Mouse (Mus musculus) intestine, postnatal 0 days (tissue): ENCODE results near the gene Rbbp8nl. TPM values are rescaled to one million over a fixed set of nuclear protein-coding genes. Genes with fewer than 3 reads are reported as not detected.

Experiments
- ATAC-seq: fragments of 200-750 bp; cut with Nextera tagmentation; 2 replicates; pipeline ENCODE4 v1.8.0; 2017; ENCODE audit warnings: mild to moderate bottlenecking, moderate TSS enrichment, moderate library complexity
- H3K27ac ChIP-seq: fragments of 300-500 bp; sonication (generic); 2 replicates; pipeline ENCODE4 v1.5.1; 2014; ENCODE audit warnings: mild to moderate bottlenecking, low read depth, low read length, moderate library complexity
- H3K27me3 ChIP-seq: fragments of 300-500 bp; sonication (generic); replicated peaks from 2 replicates; pipeline ENCODE4 v1.6.1; 2014; ENCODE audit warnings: low read length, mixed read lengths; ENCODE audit not compliant: control insufficient read depth, insufficient read depth
- H3K36me3 ChIP-seq: fragments of 300-500 bp; sonication (generic); 2 replicates; pipeline ENCODE4 v1.6.1; 2014; ENCODE audit warnings: mild to moderate bottlenecking, moderate library complexity; ENCODE audit not compliant: control insufficient read depth, insufficient read depth
- H3K4me1 ChIP-seq: fragments of 300-500 bp; sonication (generic); replicated peaks from 2 replicates; pipeline ENCODE4 v1.6.1; 2014; ENCODE audit warnings: antibody characterized with exemption, low read length, mixed read lengths; ENCODE audit not compliant: control insufficient read depth, insufficient read depth
- H3K4me2 ChIP-seq: fragments of 300-500 bp; sonication (generic); replicated peaks from 2 replicates; pipeline ENCODE4 v1.6.1; 2014; ENCODE audit warnings: low read depth, mild to moderate bottlenecking, moderate library complexity
- H3K4me3 ChIP-seq: fragments of 300-500 bp; sonication (generic); 2 replicates; pipeline ENCODE4 v1.5.1; 2014; ENCODE audit warnings: low read depth, low read length
- H3K9ac ChIP-seq: fragments of 300-500 bp; sonication (generic); 2 replicates; pipeline ENCODE4 v1.6.1; 2014; ENCODE audit warnings: mild to moderate bottlenecking, low read depth, low read length
- H3K9me3 ChIP-seq: fragments of 300-500 bp; sonication (generic); 2 replicates; pipeline ENCODE4 v1.6.1; 2016; ENCODE audit warnings: mixed run types; ENCODE audit not compliant: control insufficient read depth
- CTCF ChIP-seq: sonication (generic); IDR thresholded peaks from 2 replicates; pipeline ENCODE4 v1.5.1; 2016; ENCODE audit warnings: low read depth, mild to moderate bottlenecking, control low read depth, antibody characterized with exemption, moderate library complexity
- WGBS: fragments of 180-500 bp; shearing (Covaris S2); extraction: QIAGEN DNeasy Blood & Tissue Kit; methylation state at CpG from one replicate; pipeline ENCODE4 v1.1.7; 2014; 5-methylcytosine and 5-hydroxymethylcytosine counted together
- polyA plus RNA-seq: library from polyadenylated mRNA; unstranded; fragments of >200 nt; fragmentation: Nextera tagmentation; extraction: Ambion mirVana; gene quantifications from 2 replicates; pipeline ENCODE4 v1.2.1, GENCODE M21; 2015

Rbbp8nl gene
- polyA plus RNA-seq, 1 experiment from 2014 or later: 0.25 TPM

DNA sequence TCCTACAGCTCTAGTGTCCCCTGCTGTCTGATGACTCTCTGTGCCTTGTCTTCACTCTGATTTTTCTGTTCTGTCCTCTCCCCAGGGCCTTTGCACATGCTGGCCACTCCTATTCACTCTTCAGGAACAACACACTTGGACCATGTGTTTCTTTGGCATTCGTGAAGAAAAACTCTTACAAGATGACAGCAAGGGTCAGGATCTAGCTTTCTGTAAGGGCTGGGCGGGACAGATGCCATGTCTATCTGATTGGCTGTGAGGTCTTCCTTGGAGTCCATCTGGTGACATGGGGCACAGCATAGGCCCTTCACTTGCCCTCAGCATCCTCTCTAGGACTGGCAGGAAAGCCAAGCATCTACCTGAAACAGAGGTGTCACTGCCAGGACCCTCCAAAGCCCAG is 16.3 kb upstream of the Rbbp8nl start:
- no peak overlapping the region for H3K27ac ChIP-seq
- no peaks in the 10 kb centered on the region for H3K4me1 ChIP-seq
- 76% methylated on average over 2 of the region's 2 CpGs for whole genome bisulfite sequencing
- H3K4me3 ChIP-seq: no peak overlapping the region
- H3K4me2 ChIP-seq: no peak overlapping the region
- no peaks in the 10 kb centered on the region for H3K9me3 ChIP-seq
- no peaks in the 10 kb centered on the region for H3K27me3 ChIP-seq
- no peak overlapping the region for H3K9ac ChIP-seq
- H3K36me3 ChIP-seq: no peaks in the 10 kb centered on the region
- no peak for TF ChIP-seq CTCF
- no peak for ATAC-seq

DNA sequence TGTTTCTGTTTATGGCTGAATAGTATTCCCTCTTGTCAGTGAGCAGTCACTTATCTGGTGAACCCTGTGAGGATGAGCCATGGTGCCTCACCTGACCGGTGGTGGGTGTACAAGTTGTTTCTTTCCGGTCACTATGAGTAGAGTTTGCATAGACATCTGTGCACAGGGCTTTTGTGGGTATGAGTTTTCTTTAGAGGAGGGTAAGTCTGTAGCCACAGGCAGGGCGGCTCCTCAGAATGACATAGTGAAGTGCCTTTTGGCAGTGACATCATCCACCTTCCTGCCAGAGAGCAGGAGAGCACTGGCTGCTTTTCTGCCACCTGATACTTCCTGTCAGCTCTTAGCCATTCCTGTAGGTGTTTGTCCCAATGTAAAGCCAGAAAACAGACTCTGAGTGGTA is 15.8 kb upstream of the Rbbp8nl start:
- H3K4me2 ChIP-seq: no peak overlapping the region
- no peak overlapping the region for H3K4me3 ChIP-seq
- ATAC-seq: no peak
- no peaks in the 10 kb centered on the region for H3K4me1 ChIP-seq
- no peak for TF ChIP-seq CTCF
- H3K27ac ChIP-seq: no peak overlapping the region
- 74% methylated on average over 3 of the region's 3 CpGs for WGBS
- H3K27me3 ChIP-seq: no peaks in the 10 kb centered on the region
- no peak overlapping the region for H3K9ac ChIP-seq
- no peaks in the 10 kb centered on the region for H3K9me3 ChIP-seq
- H3K36me3 ChIP-seq: no peaks in the 10 kb centered on the region

DNA sequence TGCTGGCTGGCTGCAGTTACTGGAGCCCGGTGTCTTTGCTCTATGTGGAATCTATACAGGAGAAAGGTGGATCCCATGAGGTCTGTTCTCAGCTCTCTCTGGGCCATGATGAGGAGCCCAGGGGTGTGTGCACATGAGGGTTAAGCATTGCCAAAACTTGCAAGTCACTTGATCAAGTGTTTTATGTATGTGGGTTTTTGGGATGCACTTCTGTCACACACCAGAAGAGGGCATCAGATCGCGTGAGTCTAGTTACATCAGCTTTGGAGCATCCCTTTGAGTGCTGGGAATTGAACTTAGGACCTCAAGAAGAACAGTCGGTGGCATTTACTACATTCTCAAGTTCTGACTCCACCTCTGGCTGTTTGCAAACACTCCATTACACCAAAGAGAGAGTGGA is 14.9 kb upstream of the Rbbp8nl start:
- WGBS: 65% methylated on average over 4 of the region's 4 CpGs

DNA sequence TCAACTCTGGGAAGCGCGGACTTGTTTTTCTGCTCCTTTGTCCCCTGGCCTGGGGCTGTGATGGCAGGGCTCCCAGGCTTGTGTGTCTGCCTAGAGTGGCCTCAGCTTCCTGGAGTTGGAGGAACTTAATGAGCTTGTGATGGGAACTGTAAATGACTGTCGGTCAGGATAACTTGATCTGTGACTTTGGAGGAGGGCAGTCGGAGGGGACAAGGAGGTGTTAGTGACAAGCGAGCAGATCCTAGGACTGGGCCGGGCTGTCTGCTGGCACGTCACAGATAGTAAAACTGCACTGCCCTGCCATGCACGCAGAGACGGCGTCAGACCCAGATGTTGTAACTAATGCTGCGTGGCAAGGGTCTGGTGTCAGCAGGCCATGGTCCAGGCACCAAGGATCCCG is 13.8 kb upstream of the Rbbp8nl start:
- Histone ChIP-seq H3K4me2 (no peak overlapping the region), H3K27ac (0 out of 2 replicates have a peak overlapping the region, but pooled peaks have one; percentile 8), H3K4me1 (no peaks in the 10 kb centered on the region), H3K27me3 (no peaks in the 10 kb centered on the region), H3K4me3 (no peak overlapping the region), H3K9ac (no peak overlapping the region), H3K36me3 (no peaks in the 10 kb centered on the region), H3K9me3 (no peaks in the 10 kb centered on the region)
- TF ChIP-seq CTCF: no peak
- peak; percentile 76 for ATAC-seq
- WGBS: 64% methylated on average over 12 of the region's 12 CpGs

More for the DNA sequence above, 14.9 kb upstream of the Rbbp8nl start:
- no peaks in the 10 kb centered on the region for H3K36me3 ChIP-seq
- H3K9ac ChIP-seq: no peak overlapping the region
- no peak for ATAC-seq
- H3K4me1 ChIP-seq: no peaks in the 10 kb centered on the region
- H3K27me3 ChIP-seq: no peaks in the 10 kb centered on the region
- no peak overlapping the region for H3K4me2 ChIP-seq
- no peak overlapping the region for H3K4me3 ChIP-seq
- peak; percentile 47 for TF ChIP-seq CTCF
- H3K9me3 ChIP-seq: no peaks in the 10 kb centered on the region
- no peak overlapping the region for H3K27ac ChIP-seq

DNA sequence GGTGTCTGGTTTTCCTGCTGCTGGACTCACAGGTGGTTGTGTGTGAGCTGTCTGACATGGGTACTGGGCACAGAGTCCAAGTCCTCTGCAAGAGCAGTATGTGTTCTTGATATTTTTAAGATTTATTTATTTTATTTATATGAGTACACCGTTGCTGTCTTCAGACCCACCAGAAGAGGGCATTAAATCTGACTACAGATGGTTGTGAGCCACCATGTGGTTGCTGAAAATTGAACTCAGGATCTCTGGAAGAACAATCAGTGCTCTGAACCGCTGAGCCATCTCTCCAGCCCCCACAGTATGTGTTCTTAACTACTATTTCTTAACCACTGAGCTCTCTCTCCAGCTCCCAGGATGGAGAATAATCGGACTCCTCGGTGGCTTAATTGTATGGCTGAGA is 12.5 kb upstream of the Rbbp8nl start:
- Histone ChIP-seq H3K9ac (no peak overlapping the region), H3K36me3 (no peaks in the 10 kb centered on the region), H3K4me3 (no peak overlapping the region), H3K4me2 (no peak overlapping the region), H3K27ac (no peak overlapping the region), H3K9me3 (no peaks in the 10 kb centered on the region), H3K27me3 (no peaks in the 10 kb centered on the region), H3K4me1 (no peaks in the 10 kb centered on the region)
- ATAC-seq: no peak
- peak; percentile 47 for TF ChIP-seq CTCF
- WGBS: 77% methylated on average over 4 of the region's 4 CpGs

DNA sequence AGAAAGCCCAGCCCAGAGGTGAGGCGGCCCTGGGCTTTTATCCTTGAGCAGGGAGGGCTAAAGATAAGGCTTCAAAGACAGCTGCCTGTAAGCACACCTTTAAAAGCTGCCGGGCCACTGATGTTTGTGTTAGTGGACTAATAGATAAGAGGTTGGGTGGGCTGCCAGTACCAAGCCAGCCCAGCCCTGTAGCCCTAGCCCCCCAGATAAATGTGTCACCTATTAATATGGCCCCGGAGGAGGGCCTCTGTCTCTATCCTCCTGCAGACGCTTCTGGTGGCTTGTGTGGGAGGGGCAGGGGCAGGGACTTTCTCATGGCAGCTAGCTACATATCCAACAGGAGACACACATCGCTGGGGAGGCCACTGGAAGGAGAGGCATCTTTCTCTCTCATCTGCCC is 11.1 kb upstream of the Rbbp8nl start:
- Histone ChIP-seq H3K4me3 (no peak overlapping the region), H3K36me3 (no peaks in the 10 kb centered on the region), H3K27me3 (no peaks in the 10 kb centered on the region), H3K4me1 (no peaks in the 10 kb centered on the region), H3K9me3 (no peaks in the 10 kb centered on the region), H3K4me2 (no peak overlapping the region), H3K9ac (no peak overlapping the region), H3K27ac (no peak overlapping the region; the same call in 1 of the 2 replicates)
- 17% methylated on average over 5 of the region's 5 CpGs for WGBS
- ATAC-seq: peak; percentile 25; the same call in 1 of the 2 replicates
- no peak for TF ChIP-seq CTCF

DNA sequence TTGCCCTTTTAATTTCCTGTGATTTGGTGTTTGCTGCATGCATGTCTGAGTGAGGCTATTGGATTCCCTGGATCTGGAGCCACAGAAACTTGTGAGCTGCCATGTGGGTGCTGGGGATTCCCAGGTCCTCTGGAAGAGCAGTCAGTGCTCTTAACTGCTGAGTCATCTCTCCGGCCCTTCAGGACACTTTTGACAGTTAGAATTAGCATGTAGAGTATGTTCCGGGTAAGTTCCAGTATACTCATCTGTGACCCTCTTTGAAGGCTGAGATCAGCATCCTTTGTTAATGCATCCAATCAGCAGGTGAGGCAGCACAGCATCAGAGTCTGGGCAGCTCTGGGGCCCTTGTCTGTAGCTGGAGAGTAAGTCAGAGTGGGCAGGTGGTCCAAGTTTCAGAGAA is 10.6 kb upstream of the Rbbp8nl start:
- Histone ChIP-seq H3K27ac (no peak overlapping the region), H3K4me3 (no peak overlapping the region), H3K27me3 (no peaks in the 10 kb centered on the region), H3K36me3 (no peaks in the 10 kb centered on the region), H3K4me2 (no peak overlapping the region), H3K4me1 (no peaks in the 10 kb centered on the region), H3K9me3 (no peaks in the 10 kb centered on the region), H3K9ac (no peak overlapping the region)
- no peak; the same call in 1 of the 2 replicates for ATAC-seq
- 27% methylated on average over 2 of the region's 2 CpGs for WGBS
- TF ChIP-seq CTCF: no peak
